Mouse (Mus musculus) kidney, embryonic 16.5 days (tissue): ENCODE data around the gene Tln1. TPM values are rescaled to one million over a fixed set of nuclear protein-coding genes. Genes with fewer than 3 reads are reported as not detected.
A peak's percentile ranks its signal among the peaks of the same experiment; 100 is the strongest.

Experiments used
- ATAC-seq: fragments of 200-750 bp; cut with Nextera tagmentation; 2 replicates; pipeline ENCODE4 v1.8.0; 2017; ENCODE audit warnings: moderate TSS enrichment; ENCODE audit not compliant: low FRiP score, low TSS enrichment
- H3K27ac ChIP-seq: fragments of 300-500 bp; sonication (generic); 2 replicates; pipeline ENCODE4 v1.5.1; 2014; ENCODE audit warnings: low read length
- H3K27me3 ChIP-seq: fragments of 300-500 bp; sonication (generic); 2 replicates; pipeline ENCODE4 v1.6.1; 2014; ENCODE audit warnings: low read length, control low read depth, mixed read lengths; ENCODE audit not compliant: insufficient read depth
- H3K36me3 ChIP-seq: fragments of 300-500 bp; sonication (generic); 2 replicates; pipeline ENCODE4 v1.6.1; 2014; ENCODE audit warnings: low read length, control low read depth, mixed read lengths; ENCODE audit not compliant: insufficient read depth
- H3K4me1 ChIP-seq: fragments of 300-500 bp; sonication (generic); 2 replicates; pipeline ENCODE4 v1.6.1; 2014; ENCODE audit warnings: low read length, control low read depth, mixed read lengths; ENCODE audit not compliant: insufficient read depth
- H3K4me2 ChIP-seq: fragments of 300-500 bp; sonication (generic); replicated peaks from 2 replicates; pipeline ENCODE4 v1.6.1; 2014; ENCODE audit warnings: low read depth, low read length
- H3K4me3 ChIP-seq: fragments of 300-500 bp; sonication (generic); 2 replicates; pipeline ENCODE4 v1.5.1; 2014; ENCODE audit warnings: mild to moderate bottlenecking, low read length
- H3K9ac ChIP-seq: fragments of 300-500 bp; sonication (generic); replicated peaks from 2 replicates; pipeline ENCODE4 v1.6.1; 2014; ENCODE audit warnings: low read length
- H3K9me3 ChIP-seq: fragments of 300-500 bp; sonication (generic); 2 replicates; pipeline ENCODE4 v1.6.1; 2016; ENCODE audit warnings: low read length, control low read depth
- WGBS: fragments of 180-500 bp; shearing (Covaris S2); extraction: QIAGEN DNeasy Blood & Tissue Kit; methylation state at CpG from one replicate; pipeline ENCODE4 v1.1.7; 2014; 5-methylcytosine and 5-hydroxymethylcytosine counted together
- polyA plus RNA-seq: library from polyadenylated mRNA; unstranded; fragments of >200 nt; fragmentation: Nextera tagmentation; extraction: Ambion mirVana; gene quantifications from 2 replicates; pipeline ENCODE4 v1.2.1, GENCODE M21; 2015

Tln1 gene
- polyA plus RNA-seq, 1 experiment from 2014 or later: 66.5 TPM

DNA sequence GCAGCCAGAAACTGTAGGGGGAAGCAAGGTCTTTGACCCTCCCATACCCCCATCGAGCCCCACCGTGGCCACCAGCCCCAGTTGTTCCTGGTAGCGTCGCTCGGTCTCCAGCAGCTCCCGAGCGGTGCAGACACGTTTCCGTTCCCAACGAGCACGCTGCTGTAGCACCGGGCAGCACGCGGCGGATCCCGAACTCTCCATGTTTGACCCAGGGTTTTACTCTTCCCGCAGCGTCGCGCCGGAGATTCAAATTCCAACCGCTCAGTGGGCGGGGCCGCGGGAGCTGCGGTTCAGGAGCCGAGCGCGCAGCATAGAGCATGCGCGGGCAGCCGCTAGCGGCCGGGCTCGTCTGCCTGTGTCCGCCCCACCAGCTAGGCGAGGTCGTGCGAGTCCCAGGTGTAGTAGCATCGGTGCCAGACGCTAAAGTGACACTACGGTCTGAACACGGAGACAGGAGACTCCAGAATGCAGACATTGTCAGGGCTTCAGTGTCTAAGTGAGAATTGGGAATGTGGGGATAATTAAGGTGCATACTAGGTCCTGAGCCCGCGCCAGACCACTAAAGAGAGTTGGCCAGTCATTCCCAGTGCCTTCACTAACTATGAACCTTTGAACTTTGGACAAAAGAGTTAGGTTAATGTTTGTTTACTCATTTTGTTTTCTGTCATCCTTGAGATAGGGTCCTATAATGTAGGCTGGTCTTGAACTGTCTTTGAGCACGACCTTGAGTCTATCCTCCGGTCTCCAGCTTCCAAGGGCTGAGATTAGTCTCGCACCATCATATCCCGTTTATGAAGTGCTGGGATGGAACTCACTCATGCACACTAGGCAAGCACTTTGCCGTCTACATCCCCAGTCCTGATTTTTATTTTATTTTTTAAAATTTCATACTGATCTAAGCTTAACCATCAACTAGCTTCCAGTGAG is 62.8 kb downstream of the Tln1 start, which contains the start of gene Arhgef39:
Gene Arhgef39 (minus strand): TSS at position 289 of the 927 bp plus-strand sequence.
- Histone ChIP-seq H3K27me3 (no peaks in the 10 kb centered on the region), H3K4me2 (peak within 1 kb of the TSS; percentile 83)
- WGBS: 7% methylated on average over 50 of the region's 50 CpGs

DNA sequence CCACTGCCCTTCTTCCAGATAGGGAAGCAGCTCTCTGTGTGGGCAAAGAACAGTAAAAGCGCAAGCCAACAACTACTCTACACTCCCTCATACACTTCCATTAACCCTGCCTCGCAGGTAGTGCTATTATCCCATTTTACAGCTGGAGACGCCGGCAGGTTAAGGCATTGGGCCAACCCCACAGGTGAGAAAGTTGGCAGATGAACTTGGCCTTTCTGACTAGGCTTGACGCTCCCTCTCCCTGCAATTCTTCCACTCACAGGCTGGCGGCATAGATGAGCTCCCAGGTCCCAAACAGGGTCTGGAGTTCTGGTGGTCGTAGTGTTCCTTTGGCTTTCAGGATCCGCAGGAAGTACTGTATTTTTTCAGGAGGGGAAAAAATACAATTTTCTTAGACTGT is 63.5 kb downstream of the Tln1 start:
- WGBS: 14% methylated on average over 8 of the region's 8 CpGs
- H3K27ac ChIP-seq: peak overlapping the region; percentile 75
- ATAC-seq: no peak; the same call in 1 of the 2 replicates
- peak overlapping the region; percentile 75 for H3K4me3 ChIP-seq
- no peaks in the 10 kb centered on the region for H3K9me3 ChIP-seq
- no peaks in the 10 kb centered on the region for H3K27me3 ChIP-seq
- H3K4me1 ChIP-seq: peaks cover 33% of the 10 kb centered on the region
- peaks cover 10% of the 10 kb centered on the region for H3K36me3 ChIP-seq
- peak overlapping the region; percentile 79 for H3K9ac ChIP-seq
- H3K4me2 ChIP-seq: peak overlapping the region; percentile 83

More for the DNA sequence above, 62.8 kb downstream of the Tln1 start, which contains the start of gene Arhgef39:
- Histone ChIP-seq H3K4me1 (peaks cover 27% of the 10 kb centered on the region), H3K4me3 (peak within 1 kb of the TSS; percentile 75), H3K9ac (peak within 1 kb of the TSS; percentile 79), H3K36me3 (peaks cover 10% of the 10 kb centered on the region), H3K27ac (peak within 1 kb of the TSS; percentile 75), H3K9me3 (no peaks in the 10 kb centered on the region)
- peak; percentile 89 for ATAC-seq

DNA sequence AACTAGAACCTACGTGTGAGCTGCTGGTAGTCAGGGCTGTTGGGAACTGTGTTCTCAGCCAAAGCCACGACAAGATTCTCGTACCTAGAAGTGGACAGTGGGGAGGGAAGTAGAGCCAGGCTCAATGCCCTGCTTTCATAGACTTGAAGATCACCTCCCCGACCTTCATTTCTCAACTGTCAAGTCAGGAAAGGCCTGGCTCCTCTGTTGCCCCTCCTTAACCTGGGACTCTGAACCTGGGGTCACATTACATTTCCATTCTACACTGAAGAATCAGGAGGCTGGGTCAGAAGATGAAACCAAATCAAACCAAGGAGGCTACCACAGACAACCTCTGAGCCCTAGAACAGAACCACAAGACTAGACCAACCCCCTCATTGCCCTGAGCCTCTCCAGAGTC is 64.5 kb downstream of the Tln1 start:
- Histone ChIP-seq H3K4me1 (peaks cover 35% of the 10 kb centered on the region), H3K9ac (peak overlapping the region; percentile 79), H3K4me3 (peak overlapping the region; percentile 75)

GRCm38 (mm10) chr4:43497405-43497804 is 65.1 kb downstream of the Tln1 start:
- Histone ChIP-seq H3K4me2 (peak overlapping the region; percentile 83; the same call in 1 of the 2 replicates), H3K4me1 (peaks cover 35% of the 10 kb centered on the region), H3K27ac (no peak overlapping the region), H3K36me3 (peaks cover 10% of the 10 kb centered on the region), H3K9me3 (no peaks in the 10 kb centered on the region), H3K9ac (no peak overlapping the region), H3K27me3 (no peaks in the 10 kb centered on the region), H3K4me3 (peak overlapping the region; percentile 75)
- 86% methylated on average over 8 of the region's 8 CpGs for WGBS
- ATAC-seq: no peak

More for the DNA sequence above, 64.5 kb downstream of the Tln1 start:
- Histone ChIP-seq H3K36me3 (peaks cover 10% of the 10 kb centered on the region), H3K27me3 (no peaks in the 10 kb centered on the region), H3K27ac (no peak overlapping the region), H3K4me2 (peak overlapping the region; percentile 83), H3K9me3 (no peaks in the 10 kb centered on the region)
- no peak for ATAC-seq
- WGBS: 67% methylated on average over 4 of the region's 4 CpGs

DNA sequence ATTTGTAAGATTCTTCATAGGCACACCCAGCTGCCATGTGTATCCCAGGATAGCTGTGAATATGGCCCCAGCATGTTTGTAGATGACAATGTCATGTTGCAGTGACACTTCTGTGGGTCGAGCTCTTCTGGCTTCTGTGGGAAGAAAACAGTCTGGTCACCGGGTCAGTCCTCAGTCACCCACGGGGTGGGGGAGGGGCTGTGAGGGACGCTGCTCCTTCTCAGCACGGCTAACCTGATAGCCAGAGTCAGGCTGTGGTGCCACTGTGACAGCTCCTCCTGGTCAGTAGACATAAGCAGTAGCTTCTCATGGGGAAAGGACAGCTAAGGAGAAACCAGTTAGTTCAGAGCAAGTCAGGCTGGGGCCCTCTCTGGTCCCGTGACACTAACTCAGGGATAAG is 65.9 kb downstream of the Tln1 start:
- Histone ChIP-seq H3K4me3 (no peak overlapping the region), H3K4me1 (peaks cover 35% of the 10 kb centered on the region), H3K27ac (no peak overlapping the region), H3K9ac (no peak overlapping the region), H3K9me3 (no peaks in the 10 kb centered on the region), H3K4me2 (no peak overlapping the region), H3K36me3 (peaks cover 10% of the 10 kb centered on the region), H3K27me3 (no peaks in the 10 kb centered on the region)
- WGBS: 56% methylated on average over 6 of the region's 6 CpGs
- no peak for ATAC-seq

- Histone ChIP-seq H3K4me3 (peak overlapping the region; percentile 64), H3K9me3 (no peaks in the 10 kb centered on the region), H3K36me3 (peaks cover 10% of the 10 kb centered on the region), H3K9ac (peak overlapping the region; percentile 79), H3K4me2 (peak overlapping the region; percentile 65), H3K4me1 (peaks cover 27% of the 10 kb centered on the region), H3K27ac (peak overlapping the region; percentile 83), H3K27me3 (no peaks in the 10 kb centered on the region)
- WGBS: 2% methylated on average over 9 of the region's 9 CpGs
- ATAC-seq: no peak
Observed at GRCm38 (mm10) chr4:43493846-43494240, 68.6 kb downstream of the Tln1 start.

- Histone ChIP-seq H3K36me3 (peaks cover 10% of the 10 kb centered on the region), H3K27me3 (no peaks in the 10 kb centered on the region), H3K9me3 (no peaks in the 10 kb centered on the region), H3K9ac (peak overlapping the region; percentile 79), H3K27ac (peak overlapping the region; percentile 83), H3K4me3 (peak overlapping the region; percentile 64), H3K4me1 (peaks cover 22% of the 10 kb centered on the region), H3K4me2 (peak overlapping the region; percentile 65)
- WGBS: under 1% methylated on average over 47 of the region's 47 CpGs
- ATAC-seq: peak; percentile 87
Observed at GRCm38 (mm10) chr4:43493186-43493845, 69.2 kb downstream of the Tln1 start.

DNA sequence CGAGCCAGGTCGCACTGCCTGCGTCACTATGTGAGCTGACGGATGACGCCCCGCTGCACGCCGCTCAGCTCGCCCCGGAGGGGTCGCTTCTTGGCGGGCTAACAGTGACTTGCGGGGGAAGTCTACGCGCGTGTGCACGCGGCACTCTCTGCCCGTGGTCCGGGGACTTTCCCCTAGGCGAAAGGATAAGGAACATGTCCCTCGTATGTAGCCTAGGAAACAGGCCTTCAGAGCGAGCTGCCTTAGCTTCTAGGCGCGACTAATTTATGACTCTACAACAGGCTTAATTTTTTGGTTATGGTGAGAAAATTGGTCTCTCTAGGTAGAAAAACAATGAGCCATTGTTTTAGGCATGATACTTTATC is 69.7 kb downstream of the Tln1 start, which contains the start of gene Ccdc107:
Gene Ccdc107 (plus strand): TSS at position 80 of the 365 bp plus-strand sequence.
- peak within 1 kb of the TSS; percentile 65 for H3K4me2 ChIP-seq
- H3K27ac ChIP-seq: peak within 1 kb of the TSS; percentile 83
- no peaks in the 10 kb centered on the region for H3K27me3 ChIP-seq
- peak within 1 kb of the TSS; percentile 64 for H3K4me3 ChIP-seq
- no peaks in the 10 kb centered on the region for H3K9me3 ChIP-seq
- peaks cover 10% of the 10 kb centered on the region for H3K36me3 ChIP-seq
- peak within 1 kb of the TSS; percentile 79 for H3K9ac ChIP-seq
- 0% methylated on average over 25 of the region's 25 CpGs for WGBS
- H3K4me1 ChIP-seq: peaks cover 17% of the 10 kb centered on the region
- peak; percentile 98 for ATAC-seq

DNA sequence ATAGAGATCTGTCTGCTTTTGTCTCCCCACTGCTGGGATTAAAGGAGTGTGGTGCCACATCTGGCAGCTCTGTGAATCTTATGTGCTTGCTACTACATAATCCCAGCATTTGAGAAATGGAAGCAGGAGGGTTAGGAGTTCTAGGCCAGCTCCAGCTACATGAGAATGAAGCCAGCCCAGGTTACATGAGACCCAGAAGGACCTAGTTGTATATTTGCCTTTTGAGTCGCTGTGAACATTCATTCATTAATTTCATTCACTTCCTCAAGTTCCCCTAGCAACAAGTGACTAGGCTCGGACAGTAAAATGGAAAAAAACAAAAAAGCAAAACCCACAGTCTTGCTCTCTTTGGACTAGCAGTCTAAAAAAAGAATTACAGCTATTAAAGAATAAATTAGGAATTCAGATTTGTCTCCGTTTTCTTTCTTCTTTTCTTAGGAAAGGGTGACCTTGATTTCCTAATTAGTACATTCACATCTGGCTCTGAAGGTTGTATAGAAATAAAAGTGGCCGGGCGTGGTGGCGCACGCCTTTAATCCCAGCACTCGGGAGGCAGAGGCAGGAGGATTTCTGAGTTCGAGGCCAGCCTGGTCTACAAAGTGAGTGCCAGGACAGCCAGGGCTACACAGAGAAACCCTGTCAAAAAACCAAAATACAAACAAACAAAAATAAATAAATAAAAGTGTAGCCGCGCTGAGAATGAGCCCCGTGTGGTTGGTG is 70.2 kb downstream of the Tln1 start:
- WGBS: 45% methylated on average over 12 of the region's 12 CpGs
- no peak for ATAC-seq
- Histone ChIP-seq H3K27ac (peak overlapping the region; percentile 83), H3K4me2 (peak overlapping the region; percentile 65), H3K4me1 (peaks cover 11% of the 10 kb centered on the region; the same call in 1 of the 2 replicates), H3K27me3 (no peaks in the 10 kb centered on the region), H3K4me3 (peak overlapping the region; percentile 64), H3K9me3 (no peaks in the 10 kb centered on the region), H3K9ac (no peak overlapping the region), H3K36me3 (peaks cover 10% of the 10 kb centered on the region)
